Mouse (Mus musculus): ENCODE results near the gene Mrpl10.

Mrpl10 gene

GRCm38 (mm10) chr11:97041022-97041899 is at the start of gene Mrpl10, which contains the start of gene Lrrc46:
Gene Mrpl10 (plus strand): TSS chr11:97041560.
Gene Lrrc46 (minus strand): TSS chr11:97041407.
- ChIA-PET CTCF (interaction anchor here (0.5 to 4.2 kb wide), 41 partner anchors 9 to 1162 kb away, joined by 3 to 37 read pairs (median 4); partner anchors contain the start of genes Scrn2 (in 3 of the 4), Cdk5rap3 (in 1 of the 4) and Osbpl7 (in 1 of the 4)), POLR2A (interaction anchor here (0.6 to 4.2 kb wide), 88 partner anchors 9 to 1794 kb away, joined by 3 to 38 read pairs (median 4); partner anchors contain the start of genes Scrn2 (in 3 of the 4), Cdk5rap3 (in 2 of the 4), Kpnb1 (in 2 of the 4) and Osbpl7 (in 2 of the 4))

- ChIA-PET CTCF (interaction anchor here in 3 of 4 experiments (0.5 to 1.7 kb wide), 8 partner anchors 11 to 330 kb away, joined by 3 to 7 read pairs (median 4); partner anchors contain the start of genes Lrrc46 (in 1 of the 3), Mrpl10 (in 1 of the 3) and Scrn2 (in 1 of the 3)), POLR2A (interaction anchor here in 3 of 4 experiments (0.5 to 2.0 kb wide), 8 partner anchors 8 to 1238 kb away, joined by 3 to 4 read pairs (median 4); no protein-coding TSS in a partner anchor)
These were observed 48.5 kb upstream of the Mrpl10 start for GRCm38 (mm10) chr11:96992722-96993311.

GRCm38 (mm10) chr11:96995031-96995430 is 46.3 kb upstream of the Mrpl10 start:
- ChIA-PET CTCF (interaction anchor here (0.6 to 1.3 kb wide), 4 partner anchors 27 to 32 kb away, joined by 3 read pairs; no protein-coding TSS in a partner anchor), POLR2A (interaction anchor here in 3 of 4 experiments (0.7 to 2.1 kb wide), 6 partner anchors 8 to 26 kb away, joined by 3 to 8 read pairs (median 3); no protein-coding TSS in a partner anchor)

GRCm38 (mm10) chr11:96995836-96996772 is 45.3 kb upstream of the Mrpl10 start:
- POLR2A ChIA-PET: interaction anchor here in 3 of 4 experiments (0.5 to 2.9 kb wide), 39 partner anchors 8 to 465 kb away, joined by 3 to 28 read pairs (median 4); partner anchors contain the start of genes Cdk5rap3 (in 1 of the 3), Lrrc46 (in 1 of the 3), Mrpl10 (in 1 of the 3) and Pnpo (in 1 of the 3)
- CTCF ChIA-PET: interaction anchor here in 3 of 4 experiments (0.5 to 1.7 kb wide), 8 partner anchors 8 to 80 kb away, joined by 3 to 20 read pairs (median 4); partner anchors contain the start of genes Cdk5rap3 (in 1 of the 3), Lrrc46 (in 1 of the 3) and Mrpl10 (in 1 of the 3)

- ChIA-PET POLR2A (interaction anchor here in 3 of 4 experiments (0.6 to 2.9 kb wide), 49 partner anchors 9 to 466 kb away, joined by 3 to 28 read pairs (median 4); partner anchors contain the start of genes Cdk5rap3 (in 2 of the 3), Scrn2 (in 2 of the 3), Lrrc46 (in 1 of the 3) and Mrpl10 (in 1 of the 3)), CTCF (interaction anchor here in 3 of 4 experiments (0.6 to 1.7 kb wide), 15 partner anchors 9 to 1220 kb away, joined by 3 to 20 read pairs (median 4); partner anchors contain the start of gene Cdk5rap3 (in 2 of the 3))
These were observed 44.5 kb upstream of the Mrpl10 start for GRCm38 (mm10) chr11:96996773-96997379.

GRCm38 (mm10) chr11:96997380-96997956 is 43.9 kb upstream of the Mrpl10 start:
- ChIA-PET CTCF (interaction anchor here in 3 of 4 experiments (0.6 to 1.7 kb wide), 16 partner anchors 10 to 1513 kb away, joined by 3 to 20 read pairs (median 4); partner anchors contain the start of gene Cdk5rap3 (in 1 of the 3)), POLR2A (interaction anchor here in 3 of 4 experiments (0.5 to 2.9 kb wide), 48 partner anchors 9 to 840 kb away, joined by 3 to 28 read pairs (median 4); partner anchors contain the start of genes Cdk5rap3 (in 2 of the 3), Scrn2 (in 2 of the 3), Lrrc46 (in 1 of the 3) and Mrpl10 (in 1 of the 3))

- ChIA-PET CTCF (interaction anchor here in 3 of 4 experiments (0.5 to 2.1 kb wide), 4 partner anchors 9 to 43 kb away, joined by 3 to 5 read pairs (median 4); no protein-coding TSS in a partner anchor), POLR2A (interaction anchor here in 2 of 4 experiments (0.6 to 2.7 kb wide), 7 partner anchors 9 to 25 kb away, joined by 3 to 8 read pairs (median 4); no protein-coding TSS in a partner anchor)
These were observed 38.2 kb upstream of the Mrpl10 start for GRCm38 (mm10) chr11:97003170-97003569.

GRCm38 (mm10) chr11:97007093-97007794 is 34.1 kb upstream of the Mrpl10 start:
- CTCF ChIA-PET: interaction anchor here in 3 of 4 experiments (0.6 to 2.9 kb wide), 5 partner anchors 14 to 27 kb away, joined by 3 to 15 read pairs (median 4); partner anchors contain the start of gene Scrn2 (in 1 of the 3)
- POLR2A ChIA-PET: interaction anchor here in 2 of 4 experiments (1.7 to 4.0 kb wide), 3 partner anchors 10 to 15 kb away, joined by 11 to 15 read pairs (median 13); no protein-coding TSS in a partner anchor

- POLR2A ChIA-PET: interaction anchor here in 2 of 4 experiments (0.6 to 4.0 kb wide), 12 partner anchors 9 to 95 kb away, joined by 3 to 15 read pairs (median 5); no protein-coding TSS in a partner anchor
- CTCF ChIA-PET: interaction anchor here (0.8 to 2.9 kb wide), 6 partner anchors 8 to 28 kb away, joined by 3 to 15 read pairs (median 4); partner anchors contain the start of gene Sp2 (in 1 of the 4)
These were observed 32.1 kb upstream of the Mrpl10 start for GRCm38 (mm10) chr11:97009198-97009790.

- CTCF ChIA-PET: interaction anchor here in 3 of 4 experiments (0.7 to 1.3 kb wide), 3 partner anchors 17 to 600 kb away, joined by 3 to 7 read pairs (median 5); partner anchors contain the start of gene Scrn2 (in 1 of the 3)
- POLR2A ChIA-PET: interaction anchor here in 2 of 4 experiments (0.7 to 1.4 kb wide), 2 partner anchors 8 to 11 kb away, joined by 3 to 7 read pairs; no protein-coding TSS in a partner anchor
These were observed 28.2 kb upstream of the Mrpl10 start, which contains the start of gene Sp6 for GRCm38 (mm10) chr11:97013121-97013670. Gene Sp6 (plus strand): TSS chr11:97013394.

GRCm38 (mm10) chr11:97017696-97018582 is 23.4 kb upstream of the Mrpl10 start:
- POLR2A ChIA-PET: interaction anchor here in 3 of 4 experiments (0.5 to 3.4 kb wide), 26 partner anchors 8 to 223 kb away, joined by 3 to 18 read pairs (median 4); partner anchors contain the start of genes Lrrc46 (in 1 of the 3), Mrpl10 (in 1 of the 3) and Scrn2 (in 1 of the 3)
- CTCF ChIA-PET: interaction anchor here in 2 of 4 experiments (0.7 to 2.3 kb wide), 6 partner anchors 9 to 62 kb away, joined by 3 to 9 read pairs (median 3); partner anchors contain the start of gene Scrn2 (in 2 of the 2)

GRCm38 (mm10) chr11:97018583-97019344 is 22.6 kb upstream of the Mrpl10 start:
- ChIA-PET POLR2A (interaction anchor here in 3 of 4 experiments (0.6 to 4.8 kb wide), 22 partner anchors 8 to 535 kb away, joined by 3 to 38 read pairs (median 4); partner anchors contain the start of genes Lrrc46 (in 2 of the 3), Mrpl10 (in 2 of the 3) and Scrn2 (in 1 of the 3)), CTCF (interaction anchor here in 3 of 4 experiments (0.7 to 2.3 kb wide), 5 partner anchors 11 to 128 kb away, joined by 3 to 9 read pairs (median 3); partner anchors contain the start of genes Scrn2 (in 2 of the 3) and Cdk5rap3 (in 1 of the 3))

All from embryonic stem cell, embryonic (primary cell).